Comparison of ENCODE assay signal across 12 mouse cellular contexts in genomic region chr12:71919156-71919555, GRCm38 (mm10).
DNase-seq lines count a peak whose midpoint lies in the region; ATAC-seq and TF ChIP-seq lines count a peak whose summit lies in the region.
"Had no signal": no experiment of that assay in that cellular context is flagged by ENCODE, and none has a peak within 500 bp of the region (broad histone marks: within the 10 kb centered on the region; RNA-seq: fewer than 3 reads in every experiment).

No protein-coding gene starts in this region.

- 41% methylated on average over 4 of the region's 4 CpGs for WGBS in heart, embryonic 13.5 days
- WGBS in limb, embryonic 14.5 days, result 65% methylated on average over 4 of the region's 4 CpGs
- WGBS in limb, embryonic 10.5 days, result 65% methylated on average over 4 of the region's 4 CpGs
- WGBS in forebrain, postnatal 0 days, result 40% methylated on average over 4 of the region's 4 CpGs
- WGBS in stomach, embryonic 16.5 days, result 37% methylated on average over 4 of the region's 4 CpGs

- no peak overlapping the region for H3K4me3 ChIP-seq in heart, embryonic 13.5 days
- H3K4me3 ChIP-seq in limb, embryonic 14.5 days (replicated peaks; ENCODE audit: low read length), result no peak overlapping the region
- H3K4me3 ChIP-seq in limb, embryonic 10.5 days, result no peak overlapping the region
- H3K4me3 ChIP-seq in forebrain, postnatal 0 days (ENCODE audit: low read depth, low read length), result no peak overlapping the region
- H3K4me3 ChIP-seq in stomach, embryonic 16.5 days (replicated peaks; ENCODE audit: low read length), result no peak overlapping the region
- H3K4me3 ChIP-seq: neural tube, embryonic 12.5 days had no signal

- DNase-seq in heart, adult 9 months (ENCODE audit: low spot score in 2 of 2), result no peak
- peak; percentile 45 for DNase-seq in limb, embryonic 14.5 days (ENCODE audit: low spot score)
- DNase-seq in limb, embryonic 10.5 days (ENCODE audit: low spot score), result no peak
- peak; percentile 35 for DNase-seq in forebrain, postnatal 0 days
- DNase-seq in spleen, postnatal 14 days (ENCODE audit: low spot score in 2 of 2), result no peak
- DNase-seq: cerebellum, adult 9-10 months; spleen, adult 18-20 months; thymus, postnatal 4 days had no signal

- H3K27ac ChIP-seq in heart, embryonic 13.5 days (replicated peaks), result peak overlapping the region; percentile 46
- H3K27ac ChIP-seq in limb, embryonic 14.5 days (replicated peaks; ENCODE audit: low read depth, low read length), result no peak overlapping the region
- no peak overlapping the region for H3K27ac ChIP-seq in limb, embryonic 10.5 days
- no peak overlapping the region for H3K27ac ChIP-seq in forebrain, postnatal 0 days (ENCODE audit: low read depth, low read length)
- 0 out of 2 replicates have a peak overlapping the region, but pooled peaks have one; percentile 7 for H3K27ac ChIP-seq in stomach, embryonic 16.5 days (ENCODE audit: low read length)
- H3K27ac ChIP-seq: neural tube, embryonic 12.5 days had no signal

- H3K27me3 ChIP-seq in heart, embryonic 13.5 days (replicated peaks), result no peaks in the 10 kb centered on the region
- H3K27me3 ChIP-seq in limb, embryonic 14.5 days (ENCODE audit: control insufficient read depth, insufficient read depth, low read length), result no peaks in the 10 kb centered on the region
- H3K27me3 ChIP-seq in limb, embryonic 10.5 days (ENCODE audit: low read depth, poor library complexity, severe bottlenecking), result no peaks in the 10 kb centered on the region
- H3K27me3 ChIP-seq in forebrain, postnatal 0 days (ENCODE audit: insufficient read depth, low read length), result no peaks in the 10 kb centered on the region
- no peaks in the 10 kb centered on the region for H3K27me3 ChIP-seq in stomach, embryonic 16.5 days (ENCODE audit: control insufficient read depth, insufficient read depth, low read length)
- H3K27me3 ChIP-seq: neural tube, embryonic 12.5 days had no signal

- H3K9ac ChIP-seq in heart, embryonic 13.5 days, result no peak overlapping the region; the same call in 1 of the 2 replicates
- no peak overlapping the region for H3K9ac ChIP-seq in limb, embryonic 14.5 days (ENCODE audit: low read depth, low read length, severe bottlenecking)
- no peak overlapping the region for H3K9ac ChIP-seq in forebrain, postnatal 0 days
- H3K9ac ChIP-seq in stomach, embryonic 16.5 days (ENCODE audit: low read length), result no peak overlapping the region
- H3K9ac ChIP-seq: neural tube, embryonic 12.5 days had no signal

- H3K4me2 ChIP-seq in heart, embryonic 13.5 days, result no peak overlapping the region
- H3K4me2 ChIP-seq in limb, embryonic 14.5 days (replicated peaks; ENCODE audit: low read depth, low read length, severe bottlenecking), result no peak overlapping the region
- H3K4me2 ChIP-seq in forebrain, postnatal 0 days (ENCODE audit: low read depth), result no peak overlapping the region
- no peak overlapping the region for H3K4me2 ChIP-seq in stomach, embryonic 16.5 days (ENCODE audit: low read depth, low read length)
- H3K4me2 ChIP-seq: neural tube, embryonic 12.5 days had no signal

- no peak for TF ChIP-seq CTCF in forebrain, postnatal 0 days (IDR thresholded peaks at IDR 0.05; ENCODE audit: low read depth)

- ATAC-seq in heart, embryonic 13.5 days (ENCODE audit: extremely low read depth, insufficient number of reproducible peaks, low FRiP score, low TSS enrichment), result no peak
- ATAC-seq in limb, embryonic 14.5 days (ENCODE audit: low FRiP score, low read depth), result no peak
- ATAC-seq in forebrain, postnatal 0 days, result peak; percentile 61; the same call in 1 of the 2 replicates
- ATAC-seq in stomach, embryonic 16.5 days (ENCODE audit: insufficient read depth, low FRiP score), result no peak
- ATAC-seq: inflammation-experienced regulatory T-cells, adult 6 months had no signal

- no peak for TF ChIP-seq POLR2A in limb, embryonic 14.5 days (IDR thresholded peaks at IDR 0.05; ENCODE audit: borderline replicate concordance, extremely low read depth, insufficient read depth, insufficient read length)

- H3K9me3 ChIP-seq in heart, embryonic 13.5 days, result no peaks in the 10 kb centered on the region
- no peaks in the 10 kb centered on the region for H3K9me3 ChIP-seq in limb, embryonic 14.5 days (ENCODE audit: control insufficient read depth, low read length)
- H3K9me3 ChIP-seq in limb, embryonic 10.5 days (replicated peaks), result no peaks in the 10 kb centered on the region
- H3K9me3 ChIP-seq in forebrain, postnatal 0 days (ENCODE audit: low read length), result no peaks in the 10 kb centered on the region
- H3K9me3 ChIP-seq in stomach, embryonic 16.5 days (replicated peaks; ENCODE audit: control insufficient read depth, low read length), result no peaks in the 10 kb centered on the region
- H3K9me3 ChIP-seq: neural tube, embryonic 12.5 days had no signal

- peaks cover 38% of the 10 kb centered on the region for H3K36me3 ChIP-seq in heart, embryonic 13.5 days
- H3K36me3 ChIP-seq in limb, embryonic 14.5 days (ENCODE audit: control insufficient read depth, insufficient read depth, low read length), result peaks cover 11% of the 10 kb centered on the region; the same call in 1 of the 2 replicates
- 0 out of 2 replicates have a peak, but pooled peaks cover 6% of the 10 kb centered on the region for H3K36me3 ChIP-seq in limb, embryonic 10.5 days
- H3K36me3 ChIP-seq in forebrain, postnatal 0 days (ENCODE audit: insufficient read depth), result peaks cover 30% of the 10 kb centered on the region
- no peaks in the 10 kb centered on the region for H3K36me3 ChIP-seq in stomach, embryonic 16.5 days (ENCODE audit: control insufficient read depth, insufficient read depth, low read length)

- peaks cover 73% of the 10 kb centered on the region for H3K4me1 ChIP-seq in heart, embryonic 13.5 days
- H3K4me1 ChIP-seq in limb, embryonic 14.5 days (ENCODE audit: control insufficient read depth, insufficient read depth, low read length), result no peaks in the 10 kb centered on the region
- peaks cover 8% of the 10 kb centered on the region; the same call in 1 of the 2 replicates for H3K4me1 ChIP-seq in limb, embryonic 10.5 days
- peaks cover 3% of the 10 kb centered on the region; the same call in 1 of the 2 replicates for H3K4me1 ChIP-seq in forebrain, postnatal 0 days (ENCODE audit: insufficient read depth)
- 0 out of 2 replicates have a peak, but pooled peaks cover 6% of the 10 kb centered on the region for H3K4me1 ChIP-seq in stomach, embryonic 16.5 days (ENCODE audit: control insufficient read depth, insufficient read depth, low read length)

Comparison
In these comparisons a context has a peak if more than half of its experiments do, and no peak if none do; other contexts are left out.
1. DNase-seq: peak in limb, embryonic 14.5 days (single experiment) and forebrain, postnatal 0 days (single experiment); none in heart, adult 9 months (0 of 2), limb, embryonic 10.5 days (single experiment) and spleen, postnatal 14 days (0 of 2).
2. H3K27ac ChIP-seq: peak in heart, embryonic 13.5 days (single experiment) and stomach, embryonic 16.5 days (single experiment); none in limb, embryonic 14.5 days (single experiment), limb, embryonic 10.5 days (single experiment) and forebrain, postnatal 0 days (single experiment).